Mouse (Mus musculus): Measurements from ENCODE around the gene Rhoa. TPM values are rescaled to one million over a fixed set of nuclear protein-coding genes. Genes with fewer than 3 reads are reported as not detected.

The Rhoa gene
- total and polyA plus RNA-seq, 2 experiments from 2014 or later: 167 to 332 TPM

GRCm38 (mm10) chr9:108338886-108339781 is 33.2 kb downstream of the Rhoa start, which contains the start of gene Gpx1:
Gene Gpx1, plus strand, starts transcription at chr9:108338903.
- H3K9ac ChIP-seq (replicated peaks; ENCODE audit: low read depth, low read length): peak within 1 kb of the TSS; percentile 88
- H3K27ac ChIP-seq (ENCODE audit: low read depth): peak within 1 kb of the TSS; percentile 98
- H3K9me3 ChIP-seq (replicated peaks; ENCODE audit: control insufficient read depth, low read length): no peaks in the 10 kb centered on the region
- ATAC-seq (ENCODE audit: insufficient read depth, low read depth) (peak; percentile 93), DNase-seq (ENCODE audit: low spot score) (peak; percentile 96)
- H3K4me1 ChIP-seq (ENCODE audit: control insufficient read depth, insufficient read depth): peaks cover 21% of the 10 kb centered on the region
- H3K4me2 ChIP-seq (ENCODE audit: low read depth, low read length): peak within 1 kb of the TSS; percentile 93
- peak within 1 kb of the TSS; percentile 84 for H3K4me3 ChIP-seq (ENCODE audit: low read depth, low read length)
- under 1% methylated on average over 49 of the region's 49 CpGs for WGBS
- TF ChIP-seq CTCF (IDR thresholded peaks at IDR 0.05; ENCODE audit: low read depth): 0 out of 2 replicates have a peak, but pooled peaks have one; percentile 9
- peak; percentile 55 for TF ChIP-seq EP300 (IDR thresholded peaks at IDR 0.05; ENCODE audit: low read depth)
- peaks cover 27% of the 10 kb centered on the region for H3K36me3 ChIP-seq (replicated peaks; ENCODE audit: control insufficient read depth, insufficient read depth, low read length)
- H3K27me3 ChIP-seq (ENCODE audit: control insufficient read depth, insufficient read depth, low read length): no peaks in the 10 kb centered on the region

- no peaks in the 10 kb centered on the region for H3K9me3 ChIP-seq (replicated peaks; ENCODE audit: control insufficient read depth, low read length)
- no peak for DNase-seq (ENCODE audit: low spot score)
- ATAC-seq (ENCODE audit: insufficient read depth, low read depth): no peak
- H3K4me2 ChIP-seq (ENCODE audit: low read depth, low read length): peak overlapping the region; percentile 93
- peak overlapping the region; percentile 98 for H3K27ac ChIP-seq (ENCODE audit: low read depth)
- H3K4me1 ChIP-seq (ENCODE audit: control insufficient read depth, insufficient read depth): peaks cover 21% of the 10 kb centered on the region
- peaks cover 19% of the 10 kb centered on the region for H3K36me3 ChIP-seq (replicated peaks; ENCODE audit: control insufficient read depth, insufficient read depth, low read length)
- H3K4me3 ChIP-seq (ENCODE audit: low read depth, low read length): peak overlapping the region; percentile 84
- H3K27me3 ChIP-seq (ENCODE audit: control insufficient read depth, insufficient read depth, low read length): no peaks in the 10 kb centered on the region
- H3K9ac ChIP-seq (replicated peaks; ENCODE audit: low read depth, low read length): peak overlapping the region; percentile 88
- no peak for TF ChIP-seq EP300 (IDR thresholded peaks at IDR 0.05; ENCODE audit: low read depth)
- no peak for TF ChIP-seq CTCF (IDR thresholded peaks at IDR 0.05; ENCODE audit: low read depth)
- WGBS: 10% methylated on average over 20 of the region's 20 CpGs
These were observed 33.9 kb downstream of the Rhoa start for GRCm38 (mm10) chr9:108339886-108340257.

- Histone ChIP-seq H3K4me2 (ENCODE audit: low read depth, low read length) (peak overlapping the region; percentile 93), H3K9me3 (replicated peaks; ENCODE audit: control insufficient read depth, low read length) (no peaks in the 10 kb centered on the region), H3K36me3 (replicated peaks; ENCODE audit: control insufficient read depth, insufficient read depth, low read length) (peaks cover 13% of the 10 kb centered on the region), H3K27ac (ENCODE audit: low read depth) (peak overlapping the region; percentile 98), H3K4me3 (ENCODE audit: low read depth, low read length) (peak overlapping the region; percentile 84), H3K9ac (replicated peaks; ENCODE audit: low read depth, low read length) (peak overlapping the region; percentile 88), H3K4me1 (ENCODE audit: control insufficient read depth, insufficient read depth) (peaks cover 21% of the 10 kb centered on the region), H3K27me3 (ENCODE audit: control insufficient read depth, insufficient read depth, low read length) (no peaks in the 10 kb centered on the region)
- 44% methylated on average over 10 of the region's 10 CpGs for WGBS
- no peak for DNase-seq (ENCODE audit: low spot score)
- no peak for TF ChIP-seq CTCF (IDR thresholded peaks at IDR 0.05; ENCODE audit: low read depth)
- no peak for ATAC-seq (ENCODE audit: insufficient read depth, low read depth)
These were observed 34.6 kb downstream of the Rhoa start for GRCm38 (mm10) chr9:108340258-108341138.

GRCm38 (mm10) chr9:108341139-108341475 is 35.2 kb downstream of the Rhoa start:
- H3K27me3 ChIP-seq (ENCODE audit: control insufficient read depth, insufficient read depth, low read length): no peaks in the 10 kb centered on the region
- H3K4me1 ChIP-seq (ENCODE audit: control insufficient read depth, insufficient read depth): peaks cover 21% of the 10 kb centered on the region
- DNase-seq (ENCODE audit: low spot score): no peak
- H3K27ac ChIP-seq (ENCODE audit: low read depth): peak overlapping the region; percentile 98; the same call in 1 of the 2 replicates
- no peaks in the 10 kb centered on the region for H3K9me3 ChIP-seq (replicated peaks; ENCODE audit: control insufficient read depth, low read length)
- ATAC-seq (ENCODE audit: insufficient read depth, low read depth): no peak
- TF ChIP-seq EP300 (IDR thresholded peaks at IDR 0.05; ENCODE audit: low read depth) (no peak), CTCF (IDR thresholded peaks at IDR 0.05; ENCODE audit: low read depth) (no peak)
- H3K4me2 ChIP-seq (ENCODE audit: low read depth, low read length): peak overlapping the region; percentile 93; the same call in 1 of the 2 replicates
- H3K4me3 ChIP-seq (ENCODE audit: low read depth, low read length): no peak overlapping the region
- WGBS: 77% methylated on average over 5 of the region's 5 CpGs
- H3K9ac ChIP-seq (replicated peaks; ENCODE audit: low read depth, low read length): peak overlapping the region; percentile 88; the same call in 1 of the 2 replicates
- H3K36me3 ChIP-seq (replicated peaks; ENCODE audit: control insufficient read depth, insufficient read depth, low read length): peaks cover 7% of the 10 kb centered on the region; the same call in 1 of the 2 replicates

- Histone ChIP-seq H3K27ac (ENCODE audit: low read depth) (peak overlapping the region; percentile 31), H3K27me3 (ENCODE audit: control insufficient read depth, insufficient read depth, low read length) (no peaks in the 10 kb centered on the region), H3K9me3 (replicated peaks; ENCODE audit: control insufficient read depth, low read length) (no peaks in the 10 kb centered on the region), H3K9ac (replicated peaks; ENCODE audit: low read depth, low read length) (no peak overlapping the region), H3K4me1 (ENCODE audit: control insufficient read depth, insufficient read depth) (peaks cover 21% of the 10 kb centered on the region), H3K4me3 (ENCODE audit: low read depth, low read length) (no peak overlapping the region), H3K4me2 (ENCODE audit: low read depth, low read length) (no peak overlapping the region), H3K36me3 (replicated peaks; ENCODE audit: control insufficient read depth, insufficient read depth, low read length) (peaks cover 5% of the 10 kb centered on the region; the same call in 1 of the 2 replicates)
- no peak for ATAC-seq (ENCODE audit: insufficient read depth, low read depth)
- peak; percentile 8 for DNase-seq (ENCODE audit: low spot score)
- TF ChIP-seq CTCF (IDR thresholded peaks at IDR 0.05; ENCODE audit: low read depth) (no peak), EP300 (IDR thresholded peaks at IDR 0.05; ENCODE audit: low read depth) (no peak)
These were observed 35.9 kb downstream of the Rhoa start for GRCm38 (mm10) chr9:108341801-108342200.

All from heart, postnatal 0 days (tissue).